Mouse (Mus musculus): ENCODE data around the gene Zfp341. TPM values are rescaled to one million over a fixed set of nuclear protein-coding genes. Genes with fewer than 3 reads are reported as not detected.

Zfp341 gene
- polyA plus RNA-seq, 3 experiments from 2014 or later: 0.59 to 0.88 TPM; not detected in 1

DNA sequence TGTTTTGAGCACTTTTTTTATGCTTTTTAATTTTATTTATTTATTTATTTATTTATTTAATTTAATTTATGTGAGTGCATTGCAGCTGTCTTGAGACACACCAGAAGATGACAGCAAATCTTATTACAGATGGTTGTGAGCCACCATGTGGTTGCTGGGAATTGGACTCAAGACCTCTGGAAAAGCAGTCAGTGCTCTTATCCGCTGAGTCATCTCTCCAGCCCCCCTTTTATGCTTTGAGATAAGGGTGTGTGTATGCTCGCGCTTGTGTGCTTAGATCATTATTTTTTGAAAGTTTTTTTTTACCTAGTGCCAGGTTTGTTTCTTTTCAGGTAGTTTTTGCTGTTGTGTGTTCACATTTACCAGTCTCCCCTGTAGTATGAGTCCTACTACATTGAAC lies 65.9 kb downstream of the Zfp341 start:
- ATAC-seq: no peak

DNA sequence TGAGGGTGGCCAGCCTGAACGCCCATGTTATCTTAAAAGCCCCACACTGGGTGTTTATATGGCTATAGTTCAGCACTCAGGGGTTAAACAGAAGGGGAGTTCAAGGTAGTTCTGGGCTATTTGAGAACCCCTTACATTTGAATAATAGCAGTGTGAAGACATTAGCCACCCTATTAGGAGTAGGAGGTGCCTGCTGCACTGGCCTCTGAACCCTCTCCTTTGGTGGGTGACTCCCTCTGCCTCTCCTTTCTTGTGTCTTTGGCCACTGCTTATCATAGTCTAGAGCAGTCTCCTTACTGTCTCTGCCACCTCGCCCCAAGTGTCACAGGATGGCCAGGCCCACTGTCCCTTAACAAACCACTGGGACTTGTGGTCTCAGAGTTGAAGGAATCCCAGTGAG lies 67.2 kb downstream of the Zfp341 start:
- no peak for ATAC-seq

DNA sequence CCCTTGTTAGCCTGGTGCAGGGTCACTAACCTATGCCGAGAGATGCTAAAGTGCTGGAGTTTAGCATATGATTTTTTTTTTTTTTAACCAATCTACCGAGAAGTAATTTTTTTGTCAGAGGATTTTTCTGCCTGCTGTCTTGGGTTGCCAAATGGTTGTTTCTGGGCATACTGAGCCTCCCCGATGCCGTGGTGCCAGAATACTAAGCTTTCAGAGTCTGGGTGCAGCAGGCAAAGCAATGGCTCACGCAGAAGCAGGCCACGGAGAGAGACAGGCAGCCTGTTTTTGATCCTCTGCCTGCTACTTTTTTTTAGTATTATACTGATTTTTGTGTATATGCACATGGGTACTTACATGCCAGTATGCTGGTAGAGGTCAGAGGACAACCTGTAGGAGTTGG lies 67.8 kb downstream of the Zfp341 start:
- ATAC-seq: no peak

- no peak for ATAC-seq
These were observed 69.6 kb downstream of the Zfp341 start for GRCm38 (mm10) chr2:154682712-154683111.

GRCm38 (mm10) chr2:154684901-154685470 lies 71.9 kb downstream of the Zfp341 start:
- no peak for ATAC-seq

DNA sequence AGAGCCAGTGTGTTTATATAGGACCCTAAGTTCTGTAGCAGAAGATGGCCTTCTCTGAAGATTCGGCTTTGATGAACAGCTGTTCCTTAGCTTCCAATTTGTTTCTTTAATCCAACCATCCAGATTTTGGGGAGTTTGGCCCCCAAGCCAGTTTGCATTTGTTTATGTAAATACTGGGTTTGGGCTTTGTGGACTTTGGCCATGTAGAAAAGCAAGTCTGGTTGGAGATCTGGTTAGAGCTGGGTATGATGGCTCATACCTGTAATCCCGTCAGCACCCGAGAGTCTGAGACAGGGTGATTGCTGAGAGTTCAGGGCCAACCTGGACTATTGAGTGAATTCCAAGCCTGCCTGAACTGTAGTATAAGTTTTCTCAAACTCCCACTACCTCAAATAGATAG lies 72.7 kb downstream of the Zfp341 start:
- no peak for ATAC-seq

- no peak for ATAC-seq
These were observed 73.7 kb downstream of the Zfp341 start for GRCm38 (mm10) chr2:154686819-154687218.

DNA sequence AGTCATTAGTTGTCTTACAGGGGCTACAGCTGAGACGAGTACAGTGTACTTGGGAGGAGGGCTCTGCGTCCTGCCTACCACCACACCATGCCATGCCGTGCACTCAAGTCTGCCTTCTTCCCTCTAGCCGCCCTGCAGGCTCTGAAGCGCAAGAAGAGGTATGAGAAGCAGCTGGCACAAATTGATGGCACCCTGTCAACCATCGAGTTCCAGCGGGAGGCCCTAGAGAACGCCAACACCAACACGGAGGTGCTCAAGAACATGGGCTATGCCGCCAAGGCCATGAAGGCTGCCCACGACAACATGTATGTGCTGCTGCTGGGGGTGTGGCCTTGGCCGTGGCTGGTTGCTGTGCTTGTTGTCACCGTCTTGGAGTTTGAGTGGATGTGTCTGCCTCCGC lies 76.3 kb downstream of the Zfp341 start:
- no peak for ATAC-seq

- no peak for ATAC-seq
These were observed 77.9 kb downstream of the Zfp341 start for GRCm38 (mm10) chr2:154690959-154691358.

GRCm38 (mm10) chr2:154693186-154693940 lies 80.3 kb downstream of the Zfp341 start:
- no peak for ATAC-seq

DNA sequence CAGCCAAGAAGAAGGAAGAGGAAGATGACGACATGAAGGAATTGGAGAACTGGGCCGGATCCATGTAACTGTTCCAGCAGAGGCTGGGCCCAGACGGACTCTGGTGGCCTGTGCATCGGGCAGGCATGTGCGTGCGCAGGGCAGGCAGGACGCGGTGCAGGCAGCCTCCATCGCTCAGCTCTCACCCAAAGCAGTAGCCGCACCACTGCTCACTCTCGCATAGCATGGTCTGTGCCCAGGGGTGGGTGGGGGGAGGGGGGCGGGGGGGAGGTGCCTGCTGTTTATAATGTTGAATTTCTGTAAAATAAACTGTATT lies 80.8 kb downstream of the Zfp341 start:
- ATAC-seq: no peak

- no peak for ATAC-seq
These were observed 82.6 kb downstream of the Zfp341 start for GRCm38 (mm10) chr2:154695690-154696089.

Other genes starting within 250 kb of the Zfp341 start
- gene Cdk5rap1, start 240.3 kb upstream of the Zfp341 start, polyA plus RNA-seq (2017; shearing (Covaris generic)): 10 to 100 TPM; 14.7 to 89.3 (median 50.7) TPM
- not detected for gene Snta1, start 205.2 kb upstream of the Zfp341 start, polyA plus RNA-seq (2017; shearing (Covaris generic))
- 10 to 100 TPM; 18.9 to 26.6 (median 25.6) TPM for gene Cbfa2t2, start 176.8 kb upstream of the Zfp341 start, polyA plus RNA-seq (2017; shearing (Covaris generic))
- not detected for gene 1700003F12Rik, start 66.2 kb upstream of the Zfp341 start, polyA plus RNA-seq (2017; shearing (Covaris generic))
- not detected for gene Actl10, start 61.5 kb upstream of the Zfp341 start, polyA plus RNA-seq (2017; shearing (Covaris generic))
- 1 to 10 TPM in 2 of 3 experiments, not detected in 1; 1.1 TPM for gene Necab3, start 54.4 kb upstream of the Zfp341 start, polyA plus RNA-seq (2017; shearing (Covaris generic))
- 1 to 10 TPM; 1.3 to 2.6 (median 1.5) TPM for gene E2f1, start 43.4 kb upstream of the Zfp341 start, polyA plus RNA-seq (2017; shearing (Covaris generic))
- gene Pxmp4, start 9.6 kb upstream of the Zfp341 start, polyA plus RNA-seq (2017; shearing (Covaris generic)): 10 to 100 TPM; 15.1 to 21.3 (median 20.2) TPM
- not detected for gene 4930519P11Rik, start 140 bp downstream of the Zfp341 start, polyA plus RNA-seq (2017; shearing (Covaris generic))
- 1 to 10 TPM; 2.8 to 6.5 (median 5.4) TPM for gene Chmp4b, start 38.4 kb downstream of the Zfp341 start, polyA plus RNA-seq (2017; shearing (Covaris generic))
- not detected for gene Gm14214, start 156.7 kb downstream of the Zfp341 start, polyA plus RNA-seq (2017; shearing (Covaris generic))
- gene Raly, start 177.8 kb downstream of the Zfp341 start, polyA plus RNA-seq (2017; shearing (Covaris generic)): 10 to 100 TPM in 2 of 3 experiments, 1 to 10 TPM in 1; 8.0 to 32.4 (median 15.7) TPM
- not detected for gene a, start 178.1 kb downstream of the Zfp341 start, polyA plus RNA-seq (2017; shearing (Covaris generic))